Comparison of ENCODE assay signal across 9 mouse cellular contexts in genomic region chr10:64089680-64090460, GRCm38 (mm10). TPM values are rescaled to one million over a fixed set of nuclear protein-coding genes. Genes with fewer than 3 reads are reported as not detected.
DNase-seq lines count a peak whose midpoint lies in the region; ATAC-seq and TF ChIP-seq lines count a peak whose summit lies in the region.
"Had no signal": no experiment of that assay in that cellular context is flagged by ENCODE, and none has a peak within 500 bp of the region (broad histone marks: within the 10 kb centered on the region; RNA-seq: fewer than 3 reads in every experiment).

TSS of gene Lrrtm3 (minus strand) at chr10:64090277.

- no peaks in the 10 kb centered on the region for H3K36me3 ChIP-seq in ES-Bruce4 (ENCODE audit: control insufficient read depth, insufficient read depth, low read length, poor library complexity, severe bottlenecking)
- no peaks in the 10 kb centered on the region for H3K36me3 ChIP-seq in forebrain, embryonic 15.5 days
- no peaks in the 10 kb centered on the region for H3K36me3 ChIP-seq in hindbrain, embryonic 11.5 days (ENCODE audit: control insufficient read depth, insufficient read depth, low read length)
- no peaks in the 10 kb centered on the region for H3K36me3 ChIP-seq in lung, embryonic 16.5 days (ENCODE audit: control insufficient read depth, insufficient read depth, low read length)
- H3K36me3 ChIP-seq: G1E had no signal

- H3K9ac ChIP-seq in ES-Bruce4 (ENCODE audit: low read depth, poor library complexity, severe bottlenecking): no peak within 1 kb of the TSS
- H3K9ac ChIP-seq in forebrain, embryonic 15.5 days (replicated peaks): peak within 1 kb of the TSS; percentile 62
- H3K9ac ChIP-seq in hindbrain, embryonic 11.5 days (ENCODE audit: low read depth, low read length): no peak within 1 kb of the TSS
- H3K9ac ChIP-seq in lung, embryonic 16.5 days (ENCODE audit: low read length): 0 out of 2 replicates have a peak within 1 kb of the TSS, but pooled peaks have one; percentile 31

- DNase-seq in cerebellum, adult 11-12 months: peak; percentile 93
- peak; percentile 82 for DNase-seq in hindbrain, embryonic 11.5 days (ENCODE audit: low spot score)
- peak; percentile 58 to 70 for DNase-seq in layer of hippocampus, postnatal 10 days (ENCODE audit: low spot score in 2 of 2)
- peak; percentile 58 for DNase-seq in retina, postnatal 7 days (ENCODE audit: low read depth, low spot score)
- DNase-seq in natural killer cell, adult 2 months (ENCODE audit: low spot score in 2 of 2): no peak

- peak; percentile 95 for ATAC-seq in forebrain, embryonic 15.5 days (replicated peaks)
- ATAC-seq in hindbrain, embryonic 11.5 days (ENCODE audit: low FRiP score): peak; percentile 89
- peak; percentile 79 for ATAC-seq in lung, embryonic 16.5 days (ENCODE audit: low read depth)

- H3K27me3 ChIP-seq in ES-Bruce4 (ENCODE audit: control insufficient read depth, insufficient read depth, low read length, poor library complexity, severe bottlenecking): peaks cover 6% of the 10 kb centered on the region; the same call in 1 of the 2 replicates
- H3K27me3 ChIP-seq in forebrain, embryonic 15.5 days: peaks cover 7% of the 10 kb centered on the region; the same call in 1 of the 2 replicates
- peaks cover 6% of the 10 kb centered on the region for H3K27me3 ChIP-seq in hindbrain, embryonic 11.5 days (ENCODE audit: control insufficient read depth, insufficient read depth, low read length)
- H3K27me3 ChIP-seq in lung, embryonic 16.5 days (ENCODE audit: control insufficient read depth, insufficient read depth, low read depth, low read length): peaks cover 7% of the 10 kb centered on the region

- H3K4me1 ChIP-seq in ES-Bruce4 (ENCODE audit: control insufficient read depth, insufficient read depth, low read length): no peaks in the 10 kb centered on the region
- peaks cover 40% of the 10 kb centered on the region for H3K4me1 ChIP-seq in forebrain, embryonic 15.5 days
- H3K4me1 ChIP-seq in hindbrain, embryonic 11.5 days (replicated peaks; ENCODE audit: control insufficient read depth, insufficient read depth, low read length): no peaks in the 10 kb centered on the region; the same call in 1 of the 2 replicates
- H3K4me1 ChIP-seq in lung, embryonic 16.5 days (replicated peaks; ENCODE audit: control insufficient read depth, insufficient read depth, low read length): 0 out of 2 replicates have a peak, but pooled peaks cover 4% of the 10 kb centered on the region

- WGBS in forebrain, embryonic 15.5 days: under 1% methylated on average over 22 of the region's 22 CpGs
- WGBS in hindbrain, embryonic 11.5 days: under 1% methylated on average over 22 of the region's 22 CpGs
- WGBS in lung, embryonic 16.5 days: 3% methylated on average over 22 of the region's 22 CpGs

- peak within 1 kb of the TSS; percentile 88 for H3K4me2 ChIP-seq in forebrain, embryonic 15.5 days (replicated peaks)
- H3K4me2 ChIP-seq in hindbrain, embryonic 11.5 days (replicated peaks; ENCODE audit: low read depth, low read length): peak within 1 kb of the TSS; percentile 51
- peak within 1 kb of the TSS; percentile 57 for H3K4me2 ChIP-seq in lung, embryonic 16.5 days (ENCODE audit: low read depth, low read length)

- no peaks in the 10 kb centered on the region for H3K9me3 ChIP-seq in ES-Bruce4 (replicated peaks; ENCODE audit: control insufficient read depth, insufficient read depth, low read length, poor library complexity, severe bottlenecking)
- no peaks in the 10 kb centered on the region for H3K9me3 ChIP-seq in forebrain, embryonic 15.5 days
- no peaks in the 10 kb centered on the region for H3K9me3 ChIP-seq in hindbrain, embryonic 11.5 days (ENCODE audit: control insufficient read depth, low read length)
- H3K9me3 ChIP-seq in lung, embryonic 16.5 days (ENCODE audit: control insufficient read depth, low read length): no peaks in the 10 kb centered on the region

- peak; percentile 60; the same call in 1 of the 2 replicates for TF ChIP-seq EP300 in ES-Bruce4 (IDR thresholded peaks at IDR 0.05; ENCODE audit: insufficient read depth, low read depth, low read length)

- TF ChIP-seq POLR2A in ES-Bruce4 (IDR thresholded peaks at IDR 0.05; ENCODE audit: insufficient read depth, low read length): no peak

- H3K4me3 ChIP-seq in ES-Bruce4 (ENCODE audit: low read depth, low read length): no peak within 1 kb of the TSS
- H3K4me3 ChIP-seq in forebrain, embryonic 15.5 days: peak within 1 kb of the TSS; percentile 53
- H3K4me3 ChIP-seq in hindbrain, embryonic 11.5 days (ENCODE audit: low read depth, low read length): peak within 1 kb of the TSS; percentile 27
- peak within 1 kb of the TSS; percentile 38 for H3K4me3 ChIP-seq in lung, embryonic 16.5 days (ENCODE audit: low read length)

- no peak for TF ChIP-seq CTCF in ES-Bruce4 (IDR thresholded peaks at IDR 0.05; ENCODE audit: low read depth, low read length)

- no peak within 1 kb of the TSS for H3K27ac ChIP-seq in ES-Bruce4 (ENCODE audit: insufficient read depth, low read length)
- peak within 1 kb of the TSS; percentile 52; the same call in 1 of the 2 replicates for H3K27ac ChIP-seq in forebrain, embryonic 15.5 days (replicated peaks)
- H3K27ac ChIP-seq in hindbrain, embryonic 11.5 days (ENCODE audit: low read depth, low read length): peak within 1 kb of the TSS; percentile 34; the same call in 1 of the 2 replicates
- H3K27ac ChIP-seq in lung, embryonic 16.5 days (ENCODE audit: low read length): no peak within 1 kb of the TSS

RNA-seq across cellular contexts. Expression of gene Lrrtm3, which starts in this region (rescaled TPM):
- polyA plus RNA-seq in ES-Bruce4 (2011; ENCODE audit: insufficient read depth, insufficient read length, low read depth, missing spikeins): not detected in 2 replicates
- polyA plus RNA-seq in forebrain, embryonic 15.5 days (2015; fragmentation: Nextera tagmentation; extraction: Ambion mirVana): 23.8 and 25.0 TPM in 2 replicates
- polyA plus RNA-seq in hindbrain, embryonic 11.5 days (2014; fragmentation: Nextera tagmentation; extraction: Ambion mirVana): 5.7 and 9.1 TPM in 2 replicates
- total RNA-seq in layer of hippocampus, postnatal 10 days (2021): 10 to 100 TPM; 19.4 to 26.8 TPM
- polyA plus RNA-seq in lung, embryonic 16.5 days (2015; fragmentation: Nextera tagmentation; extraction: Ambion mirVana): 2.6 and 2.8 TPM in 2 replicates
- total RNA-seq: G1E had no signal
- polyA plus RNA-seq: G1E had no signal

Comparison
In these comparisons a context has a peak if more than half of its experiments do, and no peak if none do; other contexts are left out.
1. H3K27ac ChIP-seq: peak in forebrain, embryonic 15.5 days (single experiment) and hindbrain, embryonic 11.5 days (single experiment); none in ES-Bruce4 (single experiment) and lung, embryonic 16.5 days (single experiment).
2. H3K9ac ChIP-seq: peak in forebrain, embryonic 15.5 days (single experiment) and lung, embryonic 16.5 days (single experiment); none in ES-Bruce4 (single experiment) and hindbrain, embryonic 11.5 days (single experiment).
3. DNase-seq: peak in cerebellum, adult 11-12 months (single experiment), hindbrain, embryonic 11.5 days (single experiment), layer of hippocampus, postnatal 10 days (2 of 2) and retina, postnatal 7 days (single experiment); none in natural killer cell, adult 2 months (0 of 2).
4. Peak in every context shown above with its lines, with median percentiles within 50 percentile points of each other: ATAC-seq and H3K4me2 ChIP-seq.